Mouse (Mus musculus) cerebellum, adult 18-20 months (tissue): ENCODE data around the gene Pagr1a.

ENCODE experiments used
- DNase-seq, 2 experiments: peaks; one replicate each; pipeline ENCODE4 v3.0.0; 2021

Pagr1a gene

GRCm38 (mm10) chr7:126999568-126999967, 17.6 kb downstream of the Pagr1a start:
- no peak for DNase-seq

GRCm38 (mm10) chr7:126996449-126996848, 20.7 kb downstream of the Pagr1a start:
- no peak for DNase-seq

GRCm38 (mm10) chr7:126988816-126989215, 28.3 kb downstream of the Pagr1a start:
- DNase-seq: no peak

DNA sequence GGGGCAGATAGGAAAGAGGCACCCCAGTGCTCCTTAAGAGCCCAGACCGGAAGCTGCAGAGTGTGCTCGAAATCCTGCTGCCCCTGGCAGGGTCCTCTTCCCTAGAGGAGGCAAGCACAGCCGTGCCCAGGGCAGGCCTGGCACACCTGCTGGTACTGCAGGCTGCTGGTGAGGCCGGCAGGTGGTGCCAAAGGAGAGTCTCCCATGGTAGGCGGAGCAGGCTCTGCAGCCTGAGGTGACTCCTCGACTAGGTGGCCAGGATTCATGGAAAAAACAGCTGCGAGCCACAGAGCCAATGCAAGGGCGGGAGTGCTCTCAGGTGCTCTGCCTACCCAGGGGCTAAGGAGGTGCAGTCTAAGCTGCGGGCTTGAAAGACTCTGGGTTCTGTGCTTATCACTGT, 30.8 kb downstream of the Pagr1a start:
- DNase-seq: peak; percentile 85 to 88

- no peak for DNase-seq
These were observed 32.3 kb downstream of the Pagr1a start for GRCm38 (mm10) chr7:126984667-126985444.

GRCm38 (mm10) chr7:126983113-126983512, 34.0 kb downstream of the Pagr1a start:
- DNase-seq: no peak

DNA sequence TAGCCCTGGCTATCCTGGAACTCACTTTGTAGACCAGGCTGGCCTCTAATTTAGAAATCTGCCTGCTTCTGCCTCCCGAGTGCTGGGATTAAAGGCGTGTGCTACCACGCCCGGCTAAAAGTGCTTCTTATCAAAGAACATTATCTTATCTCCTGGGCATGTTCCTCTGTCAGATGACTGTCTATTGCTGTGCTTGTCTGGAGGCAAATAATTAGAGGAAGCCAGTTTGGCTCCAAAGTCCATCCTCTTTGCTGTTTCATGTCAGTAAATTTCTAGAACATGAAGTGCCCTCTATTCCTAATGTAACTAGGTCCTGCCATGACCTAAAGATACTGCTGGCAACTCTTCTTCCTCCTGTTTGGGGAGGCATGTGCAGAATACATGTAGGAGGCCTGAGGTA, 35.1 kb downstream of the Pagr1a start:
- DNase-seq: no peak

DNA sequence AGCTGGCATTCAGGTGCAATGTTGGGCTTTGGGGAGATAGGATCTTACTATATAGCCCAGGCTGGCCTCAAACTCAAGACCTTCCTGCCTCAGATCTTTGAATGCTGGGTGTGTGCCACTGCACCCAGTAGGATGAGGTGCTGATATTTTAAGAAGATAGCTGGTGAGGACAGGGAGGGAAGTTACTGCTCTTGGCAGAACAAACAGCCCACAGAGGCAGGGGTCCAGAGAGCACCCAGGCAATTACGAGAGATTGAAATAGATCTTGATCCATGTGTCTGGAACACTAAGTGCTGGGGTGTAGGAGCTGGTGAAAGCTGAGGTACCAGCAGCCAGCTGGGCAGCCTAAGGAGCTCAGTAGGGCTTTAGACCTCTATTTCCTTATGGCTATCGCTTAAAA, 35.6 kb downstream of the Pagr1a start:
- DNase-seq: no peak

DNA sequence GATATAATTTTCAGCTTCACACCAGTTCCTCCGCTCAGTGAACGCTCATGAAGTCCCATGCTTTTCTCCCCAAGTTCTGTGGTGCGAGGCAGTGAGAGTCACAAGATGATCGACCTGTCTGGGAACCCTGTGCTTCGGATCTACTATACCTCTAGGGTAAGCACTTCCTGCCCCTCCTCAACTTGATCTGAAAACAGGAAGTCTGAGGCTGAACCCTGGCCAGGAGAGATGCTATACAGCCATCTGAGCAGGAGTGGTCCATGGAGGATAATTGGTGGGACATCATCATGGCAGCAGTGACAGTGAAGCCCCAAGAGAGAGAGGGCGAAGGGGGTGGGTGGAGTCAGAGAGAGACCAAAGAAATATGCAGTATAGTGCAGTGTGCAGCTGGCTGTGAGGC, 38.3 kb downstream of the Pagr1a start:
- DNase-seq: no peak

GRCm38 (mm10) chr7:126976878-126977459, 40.2 kb downstream of the Pagr1a start:
- DNase-seq: no peak

DNA sequence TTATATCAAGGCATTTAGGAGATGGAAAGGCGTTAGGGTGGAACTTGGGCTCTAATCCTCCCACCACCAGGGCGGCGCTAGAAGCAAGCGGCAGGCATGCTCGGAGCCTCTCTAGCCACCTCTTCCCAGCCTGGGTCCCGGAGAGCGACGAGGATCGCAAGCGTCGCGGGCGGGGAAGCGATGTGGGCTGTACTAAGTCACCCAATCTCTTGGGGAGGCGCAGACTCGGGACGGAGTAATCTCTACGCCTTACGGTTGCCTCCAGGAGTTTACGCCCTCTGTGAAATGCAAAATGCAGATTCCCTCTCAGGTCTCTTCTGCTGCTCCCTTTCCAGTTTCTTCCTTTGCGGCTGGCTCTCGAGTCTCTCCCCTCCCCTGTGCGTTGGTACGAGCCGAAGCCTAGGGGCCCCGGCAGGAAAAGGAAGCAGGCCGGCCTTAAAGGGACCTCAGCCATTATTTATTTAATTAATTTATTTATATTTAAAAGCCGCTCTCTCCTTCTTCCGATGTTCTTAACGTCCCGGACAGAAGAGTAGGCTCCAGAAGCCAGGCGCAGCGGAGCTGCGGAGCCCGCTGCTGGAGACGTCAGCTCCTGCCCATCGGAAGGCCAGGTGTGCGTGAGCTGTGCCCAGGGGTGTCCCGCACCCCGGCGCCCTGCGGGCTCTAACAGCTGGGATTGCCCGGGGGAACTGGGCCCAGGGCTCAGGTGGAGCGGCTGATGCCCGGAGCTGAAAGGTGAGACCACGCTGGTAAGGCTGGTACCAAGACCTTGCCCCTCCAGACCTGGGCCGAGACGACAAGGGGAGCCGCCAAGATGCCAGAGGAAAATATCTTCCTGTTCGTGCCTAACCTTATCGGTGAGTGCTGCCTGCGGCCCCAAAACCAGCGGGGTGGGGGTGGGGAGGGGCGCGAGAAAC, 40.9 kb downstream of the Pagr1a start, which contains the start of gene Cdiptos:
Gene Cdiptos (minus strand): TSS at position 149 of the 917 bp plus-strand sequence.
- DNase-seq: peak; percentile 96 to 98

DNA sequence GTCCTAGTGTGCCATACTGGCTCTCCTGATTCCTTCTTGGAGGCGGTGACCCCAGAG, 41.4 kb downstream of the Pagr1a start, which contains the start of gene Cdipt:
Gene Cdipt (plus strand): TSS at position 22 of the 57 bp plus-strand sequence.
- DNase-seq: no peak

DNA sequence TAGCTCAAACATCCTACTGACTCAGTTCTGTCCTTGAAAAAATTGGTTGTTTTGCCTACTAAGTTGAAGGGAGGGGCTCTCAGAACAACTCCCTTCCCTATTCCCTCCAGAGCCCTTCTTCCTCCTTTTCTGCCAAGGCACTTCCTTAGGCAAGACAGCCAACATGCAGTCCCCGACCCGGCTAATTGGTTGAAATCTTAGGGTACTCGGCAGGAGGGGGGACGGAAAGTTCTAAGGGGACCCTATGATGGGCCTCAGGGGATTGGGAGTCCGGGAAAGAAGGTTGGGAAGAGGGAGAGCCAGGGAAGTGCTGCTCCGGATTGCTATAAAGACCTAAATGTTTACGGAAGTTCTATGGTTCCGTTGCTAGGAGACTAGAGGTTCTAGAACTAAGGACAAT, 41.7 kb downstream of the Pagr1a start:
- no peak for DNase-seq

GRCm38 (mm10) chr7:126967361-126967760, 49.8 kb downstream of the Pagr1a start:
- no peak for DNase-seq

DNA sequence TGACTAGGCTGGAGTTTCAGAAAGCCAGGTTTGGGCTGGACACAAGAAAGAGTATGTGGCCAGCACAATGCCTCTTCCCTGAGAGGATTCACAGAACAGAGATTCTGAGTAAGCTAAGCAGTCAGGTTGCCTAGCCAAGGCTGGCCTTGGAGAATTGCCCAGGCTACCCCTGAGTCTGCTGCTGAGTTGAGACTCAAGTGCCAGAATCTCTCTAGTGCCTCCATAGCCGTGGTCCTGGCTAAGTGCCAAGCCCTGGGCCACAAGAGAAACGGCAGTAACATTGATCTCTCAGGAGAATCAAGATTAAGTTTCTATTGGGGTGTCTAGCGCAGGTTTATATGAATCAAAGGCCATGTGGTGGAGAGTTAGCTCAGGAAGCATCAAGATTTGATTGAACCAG, 51.6 kb downstream of the Pagr1a start:
- DNase-seq: peak; percentile 78 to 79
